Mouse (Mus musculus): Measurements from ENCODE around the gene Calr4. TPM values are rescaled to one million over a fixed set of nuclear protein-coding genes. Genes with fewer than 3 reads are reported as not detected.
A peak's percentile ranks its signal among the peaks of the same experiment; 100 is the strongest.

Calr4 gene
- polyA plus RNA-seq, 1 experiment from 2014 or later, result 0.12 TPM

- Histone ChIP-seq H3K4me2 (no peak overlapping the region), H3K9ac (no peak overlapping the region), H3K36me3 (no peaks in the 10 kb centered on the region), H3K9me3 (no peaks in the 10 kb centered on the region), H3K27me3 (replicated peaks) (no peaks in the 10 kb centered on the region), H3K4me3 (no peak overlapping the region), H3K4me1 (peaks cover 7% of the 10 kb centered on the region), H3K27ac (replicated peaks) (no peak overlapping the region)
- no peak for ATAC-seq (ENCODE audit: extremely low read depth, insufficient number of reproducible peaks, low FRiP score, low TSS enrichment)
- 78% methylated on average over 2 of the region's 2 CpGs for WGBS
Observed at GRCm38 (mm10) chr4:109210253-109210652, 24.0 kb upstream of the Calr4 start.

GRCm38 (mm10) chr4:109210881-109211280 is 23.4 kb upstream of the Calr4 start:
- 80% methylated on average over 4 of the region's 4 CpGs for WGBS
- peaks cover 8% of the 10 kb centered on the region for H3K4me1 ChIP-seq
- H3K27ac ChIP-seq (replicated peaks), result no peak overlapping the region
- no peak overlapping the region for H3K9ac ChIP-seq
- no peak for ATAC-seq (ENCODE audit: extremely low read depth, insufficient number of reproducible peaks, low FRiP score, low TSS enrichment)
- no peaks in the 10 kb centered on the region for H3K9me3 ChIP-seq
- no peak overlapping the region for H3K4me3 ChIP-seq
- no peak overlapping the region for H3K4me2 ChIP-seq
- no peaks in the 10 kb centered on the region for H3K27me3 ChIP-seq (replicated peaks)
- H3K36me3 ChIP-seq, result no peaks in the 10 kb centered on the region

- no peak overlapping the region for H3K4me2 ChIP-seq
- 76% methylated on average over 3 of the region's 3 CpGs for WGBS
- H3K9me3 ChIP-seq, result no peaks in the 10 kb centered on the region
- ATAC-seq (ENCODE audit: extremely low read depth, insufficient number of reproducible peaks, low FRiP score, low TSS enrichment), result no peak
- H3K36me3 ChIP-seq, result no peaks in the 10 kb centered on the region
- H3K27ac ChIP-seq (replicated peaks), result no peak overlapping the region
- H3K9ac ChIP-seq, result no peak overlapping the region
- H3K4me1 ChIP-seq, result peaks cover 10% of the 10 kb centered on the region
- H3K27me3 ChIP-seq (replicated peaks), result no peaks in the 10 kb centered on the region
- H3K4me3 ChIP-seq, result no peak overlapping the region
Observed at GRCm38 (mm10) chr4:109213986-109214385, 20.3 kb upstream of the Calr4 start.

GRCm38 (mm10) chr4:109218008-109218407 is 16.3 kb upstream of the Calr4 start:
- no peaks in the 10 kb centered on the region for H3K9me3 ChIP-seq
- H3K4me3 ChIP-seq, result no peak overlapping the region
- 74% methylated on average over 7 of the region's 7 CpGs for WGBS
- H3K27ac ChIP-seq (replicated peaks), result no peak overlapping the region
- H3K36me3 ChIP-seq, result no peaks in the 10 kb centered on the region
- no peak overlapping the region for H3K4me2 ChIP-seq
- peaks cover 8% of the 10 kb centered on the region; the same call in 1 of the 2 replicates for H3K4me1 ChIP-seq
- H3K27me3 ChIP-seq (replicated peaks), result no peaks in the 10 kb centered on the region
- no peak for ATAC-seq (ENCODE audit: extremely low read depth, insufficient number of reproducible peaks, low FRiP score, low TSS enrichment)
- H3K9ac ChIP-seq, result no peak overlapping the region

GRCm38 (mm10) chr4:109220441-109220940 is 13.8 kb upstream of the Calr4 start:
- Histone ChIP-seq H3K4me2 (no peak overlapping the region), H3K4me1 (peaks cover 18% of the 10 kb centered on the region), H3K4me3 (no peak overlapping the region), H3K9ac (no peak overlapping the region), H3K9me3 (no peaks in the 10 kb centered on the region), H3K27ac (replicated peaks) (no peak overlapping the region), H3K27me3 (replicated peaks) (no peaks in the 10 kb centered on the region), H3K36me3 (no peaks in the 10 kb centered on the region)
- no peak for ATAC-seq (ENCODE audit: extremely low read depth, insufficient number of reproducible peaks, low FRiP score, low TSS enrichment)
- WGBS, result 52% methylated on average over 14 of the region's 14 CpGs

GRCm38 (mm10) chr4:109222001-109222400 is 12.3 kb upstream of the Calr4 start:
- Histone ChIP-seq H3K36me3 (no peaks in the 10 kb centered on the region), H3K9ac (no peak overlapping the region), H3K27me3 (replicated peaks) (no peaks in the 10 kb centered on the region), H3K4me1 (peaks cover 26% of the 10 kb centered on the region), H3K9me3 (no peaks in the 10 kb centered on the region), H3K4me2 (no peak overlapping the region), H3K4me3 (no peak overlapping the region), H3K27ac (replicated peaks) (no peak overlapping the region)
- ATAC-seq (ENCODE audit: extremely low read depth, insufficient number of reproducible peaks, low FRiP score, low TSS enrichment), result no peak
- WGBS, result 42% methylated on average over 3 of the region's 3 CpGs

GRCm38 (mm10) chr4:109224762-109225552 is 9.3 kb upstream of the Calr4 start:
- no peaks in the 10 kb centered on the region for H3K27me3 ChIP-seq (replicated peaks)
- H3K9me3 ChIP-seq, result no peaks in the 10 kb centered on the region
- no peak overlapping the region for H3K9ac ChIP-seq
- no peak overlapping the region for H3K4me2 ChIP-seq
- ATAC-seq (ENCODE audit: extremely low read depth, insufficient number of reproducible peaks, low FRiP score, low TSS enrichment), result peak; percentile 22
- peaks cover 35% of the 10 kb centered on the region for H3K4me1 ChIP-seq
- 57% methylated on average over 13 of the region's 13 CpGs for WGBS
- H3K36me3 ChIP-seq, result no peaks in the 10 kb centered on the region
- peak overlapping the region; percentile 74 for H3K27ac ChIP-seq (replicated peaks)
- H3K4me3 ChIP-seq, result no peak overlapping the region

- Histone ChIP-seq H3K36me3 (no peaks in the 10 kb centered on the region), H3K9ac (no peak overlapping the region), H3K27me3 (replicated peaks) (no peaks in the 10 kb centered on the region), H3K4me3 (no peak overlapping the region), H3K27ac (replicated peaks) (peak overlapping the region; percentile 74), H3K4me2 (no peak overlapping the region), H3K9me3 (no peaks in the 10 kb centered on the region), H3K4me1 (peaks cover 33% of the 10 kb centered on the region)
- 51% methylated on average over 6 of the region's 6 CpGs for WGBS
- no peak for ATAC-seq (ENCODE audit: extremely low read depth, insufficient number of reproducible peaks, low FRiP score, low TSS enrichment)
Observed at GRCm38 (mm10) chr4:109225606-109226005, 8.7 kb upstream of the Calr4 start.

- H3K9ac ChIP-seq, result no peak overlapping the region
- peak overlapping the region; percentile 51 for H3K27ac ChIP-seq (replicated peaks)
- H3K27me3 ChIP-seq (replicated peaks), result no peaks in the 10 kb centered on the region
- no peaks in the 10 kb centered on the region for H3K9me3 ChIP-seq
- WGBS, result 46% methylated on average over 5 of the region's 5 CpGs
- ATAC-seq (ENCODE audit: extremely low read depth, insufficient number of reproducible peaks, low FRiP score, low TSS enrichment), result no peak
- no peaks in the 10 kb centered on the region for H3K36me3 ChIP-seq
- H3K4me1 ChIP-seq, result peaks cover 31% of the 10 kb centered on the region
- H3K4me2 ChIP-seq, result no peak overlapping the region
- no peak overlapping the region for H3K4me3 ChIP-seq
Observed at GRCm38 (mm10) chr4:109226071-109226470, 8.2 kb upstream of the Calr4 start.

GRCm38 (mm10) chr4:109229766-109230279 is 4.5 kb upstream of the Calr4 start:
- WGBS, result 43% methylated on average over 7 of the region's 7 CpGs
- H3K4me1 ChIP-seq, result peaks cover 27% of the 10 kb centered on the region
- no peak for ATAC-seq (ENCODE audit: extremely low read depth, insufficient number of reproducible peaks, low FRiP score, low TSS enrichment)
- H3K36me3 ChIP-seq, result no peaks in the 10 kb centered on the region
- no peak overlapping the region for H3K27ac ChIP-seq (replicated peaks)
- H3K4me3 ChIP-seq, result no peak overlapping the region
- H3K27me3 ChIP-seq (replicated peaks), result no peaks in the 10 kb centered on the region
- H3K4me2 ChIP-seq, result no peak overlapping the region
- H3K9me3 ChIP-seq, result no peaks in the 10 kb centered on the region
- H3K9ac ChIP-seq, result no peak overlapping the region

GRCm38 (mm10) chr4:109234806-109235350 is 593 bp downstream of the Calr4 start:
- no peaks in the 10 kb centered on the region for H3K36me3 ChIP-seq
- no peak overlapping the region for H3K27ac ChIP-seq (replicated peaks)
- peaks cover 8% of the 10 kb centered on the region; the same call in 1 of the 2 replicates for H3K4me1 ChIP-seq
- no peak overlapping the region for H3K4me3 ChIP-seq
- H3K4me2 ChIP-seq, result no peak overlapping the region
- no peaks in the 10 kb centered on the region for H3K27me3 ChIP-seq (replicated peaks)
- no peaks in the 10 kb centered on the region for H3K9me3 ChIP-seq
- WGBS, result 58% methylated on average over 9 of the region's 9 CpGs
- no peak for ATAC-seq (ENCODE audit: extremely low read depth, insufficient number of reproducible peaks, low FRiP score, low TSS enrichment)
- no peak overlapping the region for H3K9ac ChIP-seq

Data from heart, embryonic 13.5 days (tissue).